Mouse (Mus musculus) right cerebral cortex, postnatal 36 days (tissue): ENCODE results near the gene Rpl31.
A peak's percentile ranks its signal among the peaks of the same experiment; 100 is the strongest.

Experiments
- DNase-seq, 2 experiments: peaks; one replicate each; pipeline ENCODE4 v3.0.0; 2022; ENCODE audit warnings: low spot score in 2 of 2, mixed read lengths in 1 of 2

Rpl31 gene

DNA sequence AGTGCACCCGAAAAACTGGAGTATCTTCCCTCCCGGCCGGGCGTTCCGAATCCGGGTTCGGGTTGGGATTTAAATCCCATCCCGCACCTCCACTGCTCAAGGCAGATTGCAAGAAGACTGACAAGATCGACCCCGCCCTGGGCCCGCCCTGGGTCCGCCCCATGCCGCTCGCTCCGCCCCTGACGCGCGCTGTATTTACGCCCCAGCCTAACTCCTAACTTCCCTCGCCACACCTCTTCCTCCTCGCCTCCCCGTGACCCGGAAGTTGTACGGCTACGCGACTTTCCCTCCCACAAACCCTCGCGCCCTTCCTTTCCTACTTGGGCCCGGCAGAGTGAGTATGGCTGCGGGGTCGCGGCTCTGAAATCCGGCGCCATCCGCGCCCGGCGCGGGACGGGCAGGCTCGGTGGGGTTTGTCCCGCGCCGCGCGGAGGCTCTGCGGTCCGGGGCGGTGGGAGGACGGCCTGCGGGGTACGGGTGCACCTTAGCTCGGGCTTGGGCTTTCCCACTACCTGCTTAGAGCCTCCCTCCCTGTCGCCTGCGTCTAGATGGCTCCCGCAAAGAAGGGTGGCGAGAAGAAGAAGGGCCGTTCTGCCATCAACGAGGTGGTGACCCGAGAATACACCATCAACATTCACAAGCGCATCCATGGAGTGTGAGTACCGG is at the start of gene Rpl31:
TSS of gene Rpl31 (plus strand) at position 242 of the 666 bp plus-strand sequence.
- peak; percentile 98 for DNase-seq

DNA sequence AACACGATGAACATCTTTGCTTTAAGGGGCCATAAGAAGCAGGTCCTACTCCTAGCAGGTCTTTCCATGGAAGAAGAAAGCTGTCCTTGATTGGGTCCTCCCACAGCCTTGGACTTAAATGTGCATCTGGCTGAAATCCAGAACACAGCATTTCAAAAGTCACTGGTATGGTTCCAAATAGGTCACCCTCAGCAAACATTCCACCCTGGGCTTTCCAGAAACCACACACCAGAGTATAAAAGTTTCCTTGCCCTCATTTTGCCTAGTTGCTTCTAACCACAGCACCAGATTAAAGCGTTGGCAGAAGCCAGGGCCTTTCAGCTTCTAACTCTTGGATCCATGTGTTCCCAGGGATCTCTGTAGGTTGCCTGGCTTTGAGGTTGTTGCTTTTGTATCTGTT is 49.7 kb upstream of the Rpl31 start:
- no peak for DNase-seq

DNA sequence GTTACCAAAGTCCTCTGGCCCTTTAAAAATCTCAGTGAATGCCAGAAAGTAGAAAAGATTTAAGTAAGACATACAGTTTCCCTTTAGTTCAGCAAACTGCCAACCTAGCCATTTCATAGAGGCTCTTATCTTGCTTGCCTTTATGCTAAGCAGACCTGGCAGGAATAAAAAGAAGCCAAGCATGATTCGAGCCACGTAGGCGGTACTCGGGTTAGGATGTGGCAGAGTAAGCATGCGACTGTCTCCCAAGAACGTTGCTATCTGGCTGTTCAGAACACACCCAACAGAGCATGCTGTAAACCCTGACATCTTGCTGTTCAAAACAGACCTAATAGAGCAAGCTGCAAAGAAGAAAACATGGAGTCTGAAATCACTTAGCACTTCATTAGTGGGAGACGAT is 48.8 kb upstream of the Rpl31 start:
- DNase-seq = peak in 1 of 2 experiments; percentile 79

DNA sequence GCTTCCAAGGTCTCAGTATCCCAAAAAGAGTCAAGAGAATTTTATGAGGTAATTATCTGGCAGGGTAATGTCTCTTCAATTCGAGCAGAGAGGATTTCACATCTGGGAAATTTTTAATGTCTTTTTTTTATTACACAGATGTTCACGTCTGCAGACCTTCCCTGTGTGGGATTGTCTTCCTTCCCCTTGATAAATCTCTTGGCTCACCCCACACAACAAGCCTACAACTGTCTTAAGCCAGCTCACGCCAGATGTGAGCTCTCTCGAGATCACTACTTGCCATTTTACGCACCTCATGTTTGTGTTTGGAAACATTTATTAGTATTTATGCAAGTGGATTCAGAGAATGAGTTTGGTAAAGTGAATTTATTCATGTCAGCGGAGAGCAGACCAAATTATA is 45.7 kb upstream of the Rpl31 start:
- DNase-seq = no peak

DNA sequence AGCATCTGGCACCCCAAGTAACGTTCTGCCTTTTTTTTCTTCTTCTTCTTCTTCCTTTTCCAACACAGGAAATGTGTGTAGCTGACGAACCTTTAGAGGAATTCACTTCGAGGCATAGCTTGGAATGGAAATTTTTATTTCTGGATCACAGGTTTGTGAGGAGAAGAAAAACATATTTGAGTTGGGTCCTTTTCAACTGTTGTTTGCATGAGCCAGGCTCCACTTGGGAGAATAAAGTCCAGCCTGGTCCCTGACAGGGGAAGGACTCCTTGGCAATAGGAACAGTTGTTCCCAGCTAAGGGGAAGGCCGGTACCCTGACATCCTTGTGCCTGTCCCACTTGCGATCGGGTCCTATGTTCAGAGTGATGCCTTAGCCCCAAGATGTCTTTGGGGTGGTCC is 42.4 kb upstream of the Rpl31 start:
- DNase-seq = no peak

DNA sequence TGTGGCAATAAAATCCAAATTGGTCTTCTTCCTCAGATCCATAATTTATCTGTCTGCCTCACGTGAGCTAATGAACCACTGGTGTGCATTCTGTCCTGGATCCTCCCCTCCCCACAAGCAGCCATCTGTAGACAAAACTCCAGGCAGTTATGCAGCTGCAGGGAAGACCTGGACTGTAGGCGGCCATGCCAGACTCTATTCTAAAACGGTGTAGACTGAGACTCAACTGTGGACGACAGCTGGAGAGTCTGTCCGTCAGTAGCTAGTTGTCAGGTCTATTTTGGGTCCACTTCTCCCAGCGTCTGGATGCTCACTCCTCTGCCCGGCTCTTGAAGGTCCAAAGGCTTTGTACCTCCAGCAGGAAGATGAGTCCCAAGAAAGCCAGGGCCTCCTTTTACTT is 40.1 kb upstream of the Rpl31 start:
- peak in 1 of 2 experiments; percentile 63 for DNase-seq

DNA sequence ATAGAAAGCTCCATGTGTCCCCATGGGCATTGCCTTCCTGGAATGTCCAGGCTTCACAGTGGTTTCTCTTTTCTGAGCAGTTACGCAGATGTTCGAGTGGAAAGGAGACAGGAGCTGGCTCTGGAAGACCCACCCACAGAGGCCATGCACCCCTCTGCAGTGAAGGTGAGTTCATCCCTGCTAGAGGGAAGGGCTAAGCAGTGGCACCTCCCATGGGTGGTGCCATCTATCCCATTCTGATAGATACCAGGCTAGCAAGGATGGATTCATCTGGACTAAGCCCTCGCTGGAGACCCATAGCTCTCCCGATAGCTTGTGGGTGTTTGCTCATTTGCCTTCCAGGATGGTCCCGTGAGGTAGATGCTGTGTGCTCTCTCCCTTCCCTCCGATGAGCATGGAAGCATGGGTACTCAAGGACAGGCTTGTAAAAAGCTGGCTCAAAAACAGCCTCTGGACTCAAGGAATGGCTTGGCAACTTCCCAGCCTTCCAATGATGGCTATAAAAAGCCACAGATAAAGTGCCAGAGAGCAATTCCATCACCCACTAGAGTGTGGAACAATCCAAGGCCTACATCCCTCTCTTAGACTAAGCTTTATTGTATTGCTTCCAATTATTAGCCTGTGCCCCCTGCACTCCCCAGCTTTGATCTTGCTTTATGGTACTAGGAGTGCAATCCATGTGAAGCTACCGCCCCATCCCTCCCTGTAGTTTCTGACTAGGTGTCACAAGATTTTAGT is 36.6 kb upstream of the Rpl31 start:
- DNase-seq = no peak

DNA sequence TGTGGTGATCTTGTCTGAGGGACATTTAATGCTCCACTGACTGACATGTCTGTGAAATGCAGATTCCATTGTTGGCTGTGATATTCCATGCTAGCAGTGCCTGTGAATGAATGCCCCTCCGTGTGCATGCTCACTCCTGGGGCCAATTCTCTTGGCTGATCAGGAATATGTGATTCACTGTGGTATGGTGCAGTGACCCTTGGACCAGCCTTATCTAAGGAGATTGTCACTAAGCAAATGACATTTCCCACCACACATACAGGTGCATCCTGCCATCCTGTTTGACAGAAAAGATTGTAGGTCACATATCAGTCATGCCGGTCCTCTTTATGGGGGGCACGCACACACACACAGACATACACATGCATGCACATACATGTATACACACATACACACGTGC is 35.2 kb upstream of the Rpl31 start:
- no peak for DNase-seq

DNA sequence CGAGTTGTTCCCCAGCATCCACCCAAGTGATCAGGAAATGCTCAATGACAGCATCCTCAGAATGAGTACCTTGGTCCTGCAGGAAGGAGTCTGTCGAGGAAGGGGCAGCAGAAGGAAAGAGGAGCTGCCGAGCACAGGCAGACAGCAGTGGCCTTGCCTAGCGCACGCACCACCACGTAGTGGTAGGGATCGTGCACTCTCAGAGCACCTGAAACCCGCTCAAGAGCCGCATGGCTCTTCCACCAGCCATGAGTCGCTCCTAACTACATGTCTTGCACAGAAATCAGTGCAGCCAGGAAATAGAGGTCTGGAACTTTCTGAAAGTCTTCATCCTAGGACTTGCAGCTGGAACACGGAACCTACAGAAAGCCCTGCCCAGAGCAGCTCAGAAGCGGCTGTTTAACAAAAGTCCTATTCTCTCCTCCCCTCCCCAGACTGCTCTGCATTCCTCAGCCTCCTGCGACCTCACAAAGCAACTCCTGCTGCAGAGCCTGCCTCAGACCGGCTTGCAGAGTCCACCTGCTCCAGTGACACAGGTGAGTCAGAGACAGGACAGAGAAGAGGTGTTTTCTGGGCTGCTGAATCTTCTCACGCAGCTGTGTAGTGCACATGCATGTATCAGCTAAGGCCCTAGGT is 32.0 kb upstream of the Rpl31 start:
- DNase-seq = no peak

DNA sequence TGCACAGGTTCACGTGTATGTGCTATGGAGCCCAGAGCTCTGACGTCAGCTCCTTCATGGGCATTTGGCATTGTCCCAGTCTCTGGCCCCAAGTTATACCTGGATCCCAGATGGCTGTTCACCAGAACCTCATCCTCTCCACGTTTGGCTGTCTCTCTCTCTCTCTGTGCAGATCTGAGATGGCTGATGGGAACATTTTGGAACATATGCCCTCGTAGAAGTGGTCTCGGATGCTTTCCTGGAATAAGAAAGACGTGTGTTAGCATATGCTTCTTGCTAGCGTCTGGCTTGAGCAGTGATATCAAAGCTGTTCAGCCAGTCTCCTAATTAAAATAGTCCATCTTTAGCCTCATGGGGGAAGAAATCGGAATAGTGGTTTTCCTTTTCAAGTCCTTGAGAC is 30.9 kb upstream of the Rpl31 start:
- no peak for DNase-seq

DNA sequence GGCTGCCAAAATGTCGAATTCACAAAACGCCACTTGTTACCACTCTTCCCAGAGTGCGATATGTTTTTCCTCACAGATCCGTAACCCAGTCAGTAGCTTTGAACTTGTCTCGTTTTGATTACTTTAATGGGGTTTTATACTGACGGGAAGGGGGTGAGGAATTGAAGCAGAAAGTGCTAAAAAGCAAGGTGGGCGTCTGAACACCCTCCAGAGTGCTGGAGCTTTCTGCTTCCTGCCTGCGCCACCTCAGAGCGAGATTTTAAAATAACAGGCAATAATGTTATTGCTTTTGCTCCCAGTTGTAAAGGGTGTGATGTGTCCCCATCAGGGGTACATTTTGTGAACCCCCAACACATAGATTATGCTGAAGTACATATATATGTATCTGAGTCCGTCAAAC is 28.8 kb upstream of the Rpl31 start:
- DNase-seq = no peak

DNA sequence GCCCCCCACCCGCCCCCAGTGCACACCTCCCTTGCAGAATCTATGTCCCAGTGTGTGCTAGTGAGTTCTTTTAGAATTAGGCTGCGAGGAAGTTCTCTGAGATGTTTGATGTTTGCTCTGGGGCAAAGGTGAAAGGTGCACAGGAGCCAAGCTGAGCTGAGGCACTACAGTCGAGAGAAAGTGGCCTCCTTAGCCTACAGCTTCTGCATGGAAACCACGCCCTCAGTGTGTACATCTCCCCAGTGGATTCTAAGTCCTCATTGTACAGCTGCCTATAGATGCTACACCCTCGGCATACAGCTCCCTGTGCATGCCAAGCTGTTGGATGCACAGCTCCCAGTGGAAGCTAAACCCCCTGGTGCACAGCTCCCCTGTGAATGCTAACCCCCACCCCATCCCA is 28.2 kb upstream of the Rpl31 start:
- DNase-seq = no peak

DNA sequence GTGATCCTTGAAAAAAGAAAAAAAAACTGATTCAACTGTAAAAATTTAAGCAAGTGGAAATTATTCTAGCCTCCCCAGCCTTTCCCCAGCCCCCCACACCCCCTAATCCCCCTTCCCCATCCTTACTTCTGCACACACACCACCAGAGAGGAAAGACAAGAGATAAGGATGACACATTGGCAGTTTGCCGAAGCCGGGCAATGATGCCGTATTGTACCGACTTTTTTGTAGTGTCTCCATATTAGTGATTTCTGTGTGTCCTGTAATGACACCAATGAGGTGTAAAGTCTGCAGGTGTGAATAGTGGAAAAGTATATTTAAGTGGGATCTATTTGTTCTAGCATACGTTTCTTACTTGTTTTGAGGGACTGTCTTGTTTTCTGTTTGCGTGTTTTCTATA is 27.5 kb upstream of the Rpl31 start:
- DNase-seq = no peak

DNA sequence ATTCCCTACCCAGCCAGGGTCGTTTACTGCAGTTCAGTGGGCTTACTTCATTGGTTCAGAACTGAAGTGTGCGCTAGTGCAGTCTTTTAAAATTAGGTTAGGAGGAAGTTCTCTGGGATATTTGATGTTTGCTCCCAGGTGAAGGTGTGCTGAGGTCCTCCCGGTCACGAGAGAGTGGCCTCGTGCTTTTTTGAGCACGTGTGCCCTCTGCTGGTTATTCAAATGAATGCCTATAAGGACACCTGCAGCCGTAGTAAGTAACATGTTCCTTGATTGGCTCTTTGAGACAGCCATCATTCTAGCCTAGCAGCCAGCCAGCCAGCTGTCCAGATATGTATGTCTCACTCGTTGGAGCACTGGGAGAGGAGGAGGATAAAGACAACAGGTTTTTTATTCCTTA is 27.0 kb upstream of the Rpl31 start:
- peak in 1 of 2 experiments; percentile 48 for DNase-seq

DNA sequence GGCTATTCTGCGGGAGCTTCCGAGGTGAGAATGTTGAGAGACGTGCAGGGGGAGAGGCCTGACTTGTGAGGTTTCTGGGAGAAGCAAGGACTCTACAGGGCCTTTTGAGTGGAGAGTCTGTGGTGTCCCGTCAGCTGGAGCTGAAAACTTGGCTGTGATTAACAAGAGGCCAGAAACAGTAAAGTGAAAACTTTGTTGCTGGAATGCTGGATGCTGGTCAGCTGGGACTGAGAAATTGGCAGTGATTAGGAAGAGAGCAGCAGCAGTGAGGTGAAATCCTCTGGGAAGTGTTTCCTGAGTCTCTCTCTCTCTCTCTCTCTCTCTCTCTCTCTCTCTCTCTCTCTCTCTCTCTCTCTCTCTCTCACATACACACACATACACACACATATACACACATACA is 25.8 kb upstream of the Rpl31 start:
- DNase-seq = no peak

DNA sequence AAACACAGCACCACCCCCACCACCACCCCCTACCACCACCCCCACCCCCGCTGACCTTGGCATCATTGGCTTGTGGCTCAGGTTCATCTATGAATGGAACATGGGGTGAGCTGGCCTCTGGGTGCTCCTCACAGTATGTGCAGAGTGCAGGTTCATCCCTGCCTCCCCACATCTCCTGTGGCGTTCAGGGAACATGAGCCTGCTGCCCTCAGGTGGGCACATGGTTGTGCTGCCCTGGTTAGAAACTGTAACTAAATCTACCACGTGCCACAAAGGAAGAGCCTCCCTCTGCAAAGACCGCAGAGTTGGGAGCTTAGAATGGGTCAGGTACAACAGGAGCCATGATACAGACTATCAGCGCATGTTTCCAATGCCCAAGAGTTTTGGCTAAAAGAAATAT is 24.4 kb upstream of the Rpl31 start:
- no peak for DNase-seq

DNA sequence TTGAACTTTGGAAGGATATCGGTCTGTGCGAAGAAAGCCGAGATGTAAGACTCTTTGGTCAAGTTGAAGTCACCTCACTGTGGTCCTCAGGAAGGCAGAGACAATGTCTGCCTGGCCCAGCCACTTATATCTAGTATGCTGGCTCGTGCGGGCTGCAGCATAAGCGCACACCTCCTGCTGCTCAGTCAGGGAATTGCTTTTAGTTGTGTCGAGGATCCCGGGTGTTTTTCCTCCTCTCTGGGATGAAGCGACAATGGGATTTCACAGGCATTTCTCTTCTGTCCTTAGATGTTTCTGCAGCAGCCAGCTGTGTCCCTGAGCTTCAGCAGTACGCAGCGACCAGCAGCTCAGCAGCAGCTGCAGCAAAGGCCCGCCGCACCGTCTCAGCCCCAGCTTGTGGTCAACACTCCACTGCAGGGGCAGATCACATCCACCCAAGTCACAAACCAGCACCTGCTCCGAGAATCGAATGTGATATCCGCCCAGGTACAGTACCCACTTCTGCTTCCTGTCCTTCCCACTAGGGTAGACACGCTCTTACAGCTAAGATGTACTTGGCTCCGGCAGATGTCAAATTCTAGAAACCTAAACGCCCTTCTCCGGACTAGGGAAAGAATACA is 22.6 kb upstream of the Rpl31 start:
- DNase-seq = no peak

DNA sequence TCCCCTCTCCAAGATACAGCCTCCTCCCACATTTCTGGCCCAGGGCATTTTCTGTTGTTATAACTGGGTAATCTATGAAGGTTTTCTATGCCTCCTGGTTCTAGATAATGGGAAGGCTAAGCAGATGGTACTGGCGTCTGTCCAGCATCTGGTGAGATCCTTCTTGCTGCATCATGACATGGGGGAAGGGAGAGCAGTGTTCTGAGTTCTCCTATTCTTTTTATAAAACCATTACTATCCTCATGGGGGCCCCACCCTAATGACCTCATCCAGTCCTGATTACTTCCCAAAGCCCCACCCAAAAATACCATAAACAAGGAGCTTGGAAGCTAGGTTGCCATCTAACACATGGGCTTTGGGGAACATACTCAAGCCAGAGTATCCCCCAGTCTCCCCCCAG is 18.6 kb upstream of the Rpl31 start:
- no peak for DNase-seq

DNA sequence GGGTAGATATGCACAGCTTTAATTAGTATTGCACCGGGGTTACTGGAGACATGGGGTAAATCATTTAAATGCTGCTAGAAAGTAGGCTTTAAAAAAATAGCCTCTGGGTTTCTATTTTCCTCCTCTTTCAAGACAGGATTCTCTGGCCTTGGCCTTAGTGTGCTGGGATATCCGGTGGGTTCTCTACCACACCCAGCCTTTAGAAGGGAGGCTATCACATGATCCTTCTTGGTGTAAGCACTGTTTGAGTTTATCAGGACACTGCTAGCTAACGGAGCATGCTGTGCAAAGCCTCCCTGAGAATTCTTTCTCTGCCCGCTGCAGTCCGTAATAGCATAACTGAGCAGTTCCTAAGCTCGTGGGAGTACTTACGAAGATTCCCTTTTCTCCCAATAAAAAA is 18.2 kb upstream of the Rpl31 start:
- DNase-seq = no peak

DNA sequence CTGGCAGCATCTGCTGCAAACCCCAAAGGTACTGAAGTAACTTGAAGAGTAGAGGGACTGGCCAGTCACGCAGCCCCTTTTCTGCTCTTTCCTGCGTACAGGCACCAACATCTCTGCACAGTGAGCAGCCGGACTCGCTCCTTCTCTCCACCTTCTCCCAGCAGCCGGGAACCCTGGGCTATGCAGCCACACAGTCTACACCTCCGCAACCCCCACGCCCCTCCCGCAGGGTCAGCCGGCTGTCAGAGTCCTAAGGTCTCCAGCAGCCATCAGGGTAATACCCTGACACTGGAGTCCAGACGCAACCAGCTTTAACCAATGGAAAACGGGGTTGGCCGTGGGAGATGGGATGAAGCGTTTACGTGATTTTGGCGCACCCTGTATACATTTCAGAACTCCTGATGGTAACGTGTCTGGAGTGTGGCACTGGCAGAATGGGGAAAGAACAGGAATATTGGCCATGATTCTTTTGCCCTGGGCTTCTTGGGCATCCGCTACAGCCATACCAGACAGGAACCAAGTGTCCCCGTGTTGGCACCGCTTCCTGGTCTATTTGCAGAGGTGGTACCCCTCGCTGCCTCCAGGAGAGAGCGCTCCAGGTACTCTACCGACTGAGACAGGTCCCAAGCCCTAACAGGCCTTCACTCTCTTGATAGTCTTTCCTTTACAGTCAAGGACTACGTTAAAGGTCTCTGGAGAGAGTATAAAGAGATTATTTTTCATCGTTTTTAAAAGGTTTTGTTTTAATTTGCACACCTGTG is 5.7 kb upstream of the Rpl31 start:
- no peak for DNase-seq

DNA sequence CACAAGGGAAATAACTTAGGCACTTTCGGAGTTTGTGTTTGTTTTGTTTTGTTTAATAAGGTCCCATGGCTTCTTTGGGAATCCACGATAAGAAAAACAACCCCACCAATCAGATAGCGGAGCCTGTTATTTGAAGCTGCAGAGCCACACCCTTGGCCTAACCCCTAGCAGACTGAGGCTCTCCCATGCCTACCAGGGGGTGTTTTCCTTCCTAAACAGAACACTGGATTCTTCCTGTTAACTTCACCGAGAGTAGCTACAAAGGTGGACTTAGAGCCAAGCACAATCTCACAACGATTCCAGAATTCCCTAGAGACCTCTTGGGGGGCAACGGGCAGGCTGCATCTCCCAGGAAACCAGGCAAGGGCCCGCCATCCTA is 5.1 kb upstream of the Rpl31 start:
- no peak for DNase-seq

DNA sequence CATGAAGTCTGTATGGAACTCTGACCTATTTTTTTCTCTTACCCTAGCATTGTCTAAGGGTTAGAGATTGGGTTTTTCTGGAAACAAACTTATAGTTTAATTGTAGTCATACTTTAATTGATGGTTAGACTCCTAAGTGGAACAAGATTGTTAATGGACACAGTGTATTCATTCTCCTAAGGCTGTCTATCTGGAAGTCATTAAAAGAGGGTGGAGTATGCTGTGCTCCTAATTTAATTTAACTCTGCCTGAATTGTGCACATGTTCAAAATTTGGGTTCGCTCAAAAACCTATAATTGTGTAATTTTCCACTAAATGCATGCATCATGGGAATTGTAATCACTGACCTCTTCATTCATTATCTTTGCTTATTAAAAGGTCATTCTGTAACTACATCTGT is 2.1 kb upstream of the Rpl31 start:
- no peak for DNase-seq
